Mouse (Mus musculus): Measurements from ENCODE around the gene Ccp110. TPM values are rescaled to one million over a fixed set of nuclear protein-coding genes. Genes with fewer than 3 reads are reported as not detected.
A peak's percentile ranks its signal among the peaks of the same experiment; 100 is the strongest.

Ccp110 gene
- 49.5 and 53.2 TPM in 2 replicates for polyA plus RNA-seq (2012; rRNA removed)

DNA sequence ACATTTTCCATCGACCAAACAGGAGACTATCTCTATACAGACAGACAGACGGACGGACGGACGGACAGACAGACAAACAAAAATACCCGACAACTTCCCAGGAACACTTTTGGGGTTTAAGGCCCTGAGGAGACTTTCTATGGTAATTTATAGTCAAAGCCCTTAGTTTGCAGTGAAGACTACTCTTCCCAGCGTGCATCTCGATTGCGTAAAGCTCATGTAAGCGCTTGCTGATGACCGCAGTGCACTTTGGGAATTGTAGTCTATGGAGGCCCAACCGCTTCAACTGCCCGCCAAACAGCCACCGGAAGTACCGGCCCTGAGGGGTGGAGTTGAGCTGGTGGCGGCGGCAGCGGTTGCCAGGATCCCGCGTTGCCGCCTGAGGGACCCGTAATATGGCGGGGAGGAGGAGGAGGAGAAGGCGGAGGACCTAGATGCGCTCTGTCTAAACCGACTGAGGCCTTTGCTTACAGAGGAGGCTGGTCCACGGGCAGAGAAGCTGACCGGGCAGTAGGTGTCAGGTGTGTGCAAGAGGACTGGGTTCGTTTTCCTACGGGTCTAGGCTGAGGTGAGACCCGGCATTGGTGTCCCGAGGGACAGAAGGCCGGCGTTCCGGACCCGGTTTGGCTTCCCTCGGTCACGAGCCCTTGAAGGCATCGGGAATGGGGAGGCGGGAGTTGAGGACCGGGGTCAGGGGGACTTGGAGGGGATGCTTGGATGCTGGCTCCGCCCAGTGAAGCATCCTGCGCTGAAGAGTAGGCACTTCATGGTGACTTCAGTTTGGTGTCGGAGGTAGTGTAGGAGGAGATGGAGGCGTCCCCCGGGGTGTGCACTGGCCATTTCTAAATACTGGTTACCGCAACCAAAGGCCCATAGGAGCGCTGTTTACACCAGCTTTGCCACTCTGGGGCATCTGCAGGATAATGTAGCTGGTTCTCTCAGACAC lies at the start of gene Ccp110:
TSS of gene Ccp110 (plus strand) at position 325 of the 946 bp plus-strand sequence.
- DNase-seq (ENCODE audit: low read depth), result peak; percentile 99
- TF ChIP-seq POLR2A (IDR thresholded peaks at IDR 0.05; ENCODE audit: borderline replicate concordance, extremely low read depth, insufficient read depth, insufficient read length, poor library complexity, severe bottlenecking) (peak; percentile 27; the same call in 1 of the 2 replicates), CTCF (IDR thresholded peaks at IDR 0.05; ENCODE audit: borderline replicate concordance, extremely low read depth, insufficient read depth, insufficient read length) (no peak)

DNA sequence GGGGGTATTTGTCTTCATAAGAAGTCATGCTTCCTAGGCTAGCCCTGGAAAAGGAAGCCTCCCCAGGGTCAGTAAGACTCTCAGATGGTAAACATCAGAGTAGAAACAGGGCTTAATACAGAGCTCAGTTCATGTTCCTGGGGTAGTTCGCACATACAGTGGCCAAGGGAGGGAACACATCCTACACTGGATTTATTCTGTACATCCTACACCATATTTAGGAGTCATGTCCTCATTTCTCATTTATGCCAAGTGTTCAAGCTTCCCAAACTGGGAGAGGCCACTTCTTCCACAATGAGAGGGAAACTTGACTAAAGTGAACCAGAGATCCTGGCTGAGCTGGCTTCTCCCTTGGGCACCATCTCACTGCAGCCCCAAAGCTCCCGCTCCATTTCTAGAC lies 44.6 kb upstream of the Ccp110 start:
- TF ChIP-seq CTCF (IDR thresholded peaks at IDR 0.05; ENCODE audit: borderline replicate concordance, extremely low read depth, insufficient read depth, insufficient read length), result no peak
- TF ChIP-seq POLR2A (IDR thresholded peaks at IDR 0.05; ENCODE audit: borderline replicate concordance, extremely low read depth, insufficient read depth, insufficient read length, poor library complexity, severe bottlenecking), result no peak
- no peak for DNase-seq (ENCODE audit: low read depth)

DNA sequence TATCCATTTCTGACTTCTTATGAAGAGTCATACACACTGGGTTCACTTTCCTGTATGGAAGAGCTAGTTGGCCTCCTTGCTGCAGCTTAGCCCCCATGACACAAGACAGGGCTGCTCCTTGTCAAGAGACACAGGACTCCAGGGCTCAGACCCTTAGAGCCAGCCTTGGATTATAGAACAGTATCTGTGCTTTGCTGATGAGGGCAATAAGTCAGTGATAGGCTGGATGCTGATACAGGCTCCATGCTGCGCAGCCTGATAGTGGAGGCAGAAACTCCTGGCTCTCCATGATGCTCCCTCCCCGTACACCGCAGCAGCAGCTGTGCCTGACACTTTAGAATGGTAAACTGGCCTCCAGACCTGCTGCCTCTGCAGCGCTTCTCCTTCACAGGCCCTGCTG lies 42.2 kb upstream of the Ccp110 start:
- TF ChIP-seq POLR2A (IDR thresholded peaks at IDR 0.05; ENCODE audit: borderline replicate concordance, extremely low read depth, insufficient read depth, insufficient read length, poor library complexity, severe bottlenecking) (no peak), CTCF (IDR thresholded peaks at IDR 0.05; ENCODE audit: borderline replicate concordance, extremely low read depth, insufficient read depth, insufficient read length) (no peak)
- DNase-seq (ENCODE audit: low read depth), result no peak

DNA sequence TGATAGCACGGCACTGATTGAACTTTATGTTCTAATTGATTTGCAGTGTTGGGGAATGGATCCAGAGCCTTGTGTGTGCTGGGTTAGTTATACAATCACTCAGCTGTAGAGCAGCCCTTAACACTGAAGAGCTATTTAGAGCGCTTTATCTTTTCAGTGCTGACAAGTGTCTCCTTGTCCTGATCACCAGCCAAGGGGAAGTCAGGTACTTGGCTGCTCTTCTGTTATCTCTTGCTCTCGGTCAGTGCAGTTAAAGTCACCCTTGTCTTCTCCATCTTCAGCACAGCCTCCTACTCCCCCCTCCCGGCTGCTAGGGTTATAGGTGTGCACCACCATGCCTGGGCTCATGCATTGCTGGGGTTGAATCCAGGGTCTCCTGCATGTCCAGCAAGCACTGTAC lies 35.5 kb upstream of the Ccp110 start:
- no peak for TF ChIP-seq CTCF (IDR thresholded peaks at IDR 0.05; ENCODE audit: borderline replicate concordance, extremely low read depth, insufficient read depth, insufficient read length)
- TF ChIP-seq POLR2A (IDR thresholded peaks at IDR 0.05; ENCODE audit: borderline replicate concordance, extremely low read depth, insufficient read depth, insufficient read length, poor library complexity, severe bottlenecking), result no peak
- DNase-seq (ENCODE audit: low read depth), result no peak

DNA sequence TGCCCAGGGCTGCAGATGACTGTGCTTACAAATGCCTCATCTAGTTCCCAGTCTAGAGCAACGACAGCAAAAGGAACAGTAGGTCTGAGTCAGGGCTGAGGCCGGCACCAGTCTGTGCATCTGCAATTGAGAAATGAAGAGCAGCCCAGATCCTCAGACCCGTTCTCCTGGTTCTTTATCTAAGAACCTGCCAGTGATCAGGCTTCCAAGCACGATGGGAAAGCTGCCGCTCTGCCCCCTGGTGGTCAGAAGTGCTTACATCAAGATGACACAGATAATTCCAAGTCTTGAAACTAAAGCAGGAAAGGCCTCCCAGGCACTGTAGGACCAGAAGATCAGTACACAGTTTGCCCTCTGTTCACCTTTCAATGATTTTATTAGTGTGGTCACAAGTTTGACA lies 24.2 kb upstream of the Ccp110 start:
- TF ChIP-seq POLR2A (IDR thresholded peaks at IDR 0.05; ENCODE audit: borderline replicate concordance, extremely low read depth, insufficient read depth, insufficient read length, poor library complexity, severe bottlenecking) (no peak), CTCF (IDR thresholded peaks at IDR 0.05; ENCODE audit: borderline replicate concordance, extremely low read depth, insufficient read depth, insufficient read length) (peak; percentile 93)
- peak; percentile 94 for DNase-seq (ENCODE audit: low read depth)

DNA sequence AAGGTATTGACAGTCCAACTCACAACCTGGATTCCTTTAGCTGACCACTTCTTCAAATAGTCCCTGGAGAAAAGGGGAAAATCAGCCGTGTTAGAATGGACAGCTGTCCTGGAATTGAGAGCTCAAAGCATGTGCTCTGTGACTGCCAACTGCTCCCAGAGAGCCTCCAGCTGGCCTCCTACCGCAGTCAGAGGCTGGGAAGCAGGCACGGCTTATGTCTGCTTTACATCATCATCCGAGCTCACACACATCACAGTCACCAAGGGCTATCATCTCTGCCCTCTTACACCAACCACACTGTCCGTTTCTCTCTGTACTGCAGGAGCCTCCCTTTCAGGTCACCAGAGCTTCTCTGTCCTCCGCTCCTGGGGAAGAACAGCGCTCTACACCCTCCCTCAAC lies 23.3 kb upstream of the Ccp110 start:
- no peak for DNase-seq (ENCODE audit: low read depth)

DNA sequence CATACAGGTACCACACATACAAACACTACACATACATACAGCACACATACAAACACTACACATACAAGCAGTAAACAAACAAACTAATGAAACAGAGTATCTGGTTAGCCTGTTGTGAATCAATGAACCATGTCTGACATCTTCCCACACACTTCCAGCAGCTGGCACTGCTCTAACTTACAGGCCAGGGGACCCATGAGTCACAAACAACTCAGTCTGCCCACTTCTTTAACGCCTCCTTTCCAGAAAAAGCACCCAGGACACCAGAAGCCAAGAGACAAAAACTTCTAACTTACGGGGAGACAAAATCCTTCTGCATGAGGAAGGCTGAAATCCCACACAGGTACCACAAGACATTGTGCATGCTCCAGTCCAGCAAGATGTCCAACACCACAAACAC lies 21.1 kb upstream of the Ccp110 start:
- no peak for DNase-seq (ENCODE audit: low read depth)
- TF ChIP-seq CTCF (IDR thresholded peaks at IDR 0.05; ENCODE audit: borderline replicate concordance, extremely low read depth, insufficient read depth, insufficient read length), result no peak
- no peak for TF ChIP-seq POLR2A (IDR thresholded peaks at IDR 0.05; ENCODE audit: borderline replicate concordance, extremely low read depth, insufficient read depth, insufficient read length, poor library complexity, severe bottlenecking)

More for the DNA sequence above, 23.3 kb upstream of the Ccp110 start:
- TF ChIP-seq POLR2A (IDR thresholded peaks at IDR 0.05; ENCODE audit: borderline replicate concordance, extremely low read depth, insufficient read depth, insufficient read length, poor library complexity, severe bottlenecking), result no peak
- TF ChIP-seq CTCF (IDR thresholded peaks at IDR 0.05; ENCODE audit: borderline replicate concordance, extremely low read depth, insufficient read depth, insufficient read length), result no peak

DNA sequence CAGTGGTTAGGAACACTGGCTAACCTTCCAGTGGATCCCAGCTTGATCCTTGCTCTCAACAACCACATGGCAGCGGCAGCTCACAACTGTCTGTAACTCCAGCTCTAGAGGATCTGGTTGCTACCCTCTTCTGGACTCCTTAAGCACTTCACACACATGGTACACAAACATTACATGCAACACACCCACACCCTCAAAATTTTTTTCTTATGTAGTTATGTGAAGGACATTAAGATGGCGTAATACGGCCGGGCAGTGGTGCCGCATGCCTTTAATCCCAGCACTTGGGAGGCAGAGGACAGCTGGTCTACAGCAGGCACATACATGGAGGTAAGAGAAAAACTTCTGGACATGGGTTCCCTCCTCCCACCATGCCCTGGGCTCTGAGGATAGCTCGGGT lies 16.2 kb upstream of the Ccp110 start:
- TF ChIP-seq CTCF (IDR thresholded peaks at IDR 0.05; ENCODE audit: borderline replicate concordance, extremely low read depth, insufficient read depth, insufficient read length) (no peak), POLR2A (IDR thresholded peaks at IDR 0.05; ENCODE audit: borderline replicate concordance, extremely low read depth, insufficient read depth, insufficient read length, poor library complexity, severe bottlenecking) (no peak)
- DNase-seq (ENCODE audit: low read depth), result no peak

DNA sequence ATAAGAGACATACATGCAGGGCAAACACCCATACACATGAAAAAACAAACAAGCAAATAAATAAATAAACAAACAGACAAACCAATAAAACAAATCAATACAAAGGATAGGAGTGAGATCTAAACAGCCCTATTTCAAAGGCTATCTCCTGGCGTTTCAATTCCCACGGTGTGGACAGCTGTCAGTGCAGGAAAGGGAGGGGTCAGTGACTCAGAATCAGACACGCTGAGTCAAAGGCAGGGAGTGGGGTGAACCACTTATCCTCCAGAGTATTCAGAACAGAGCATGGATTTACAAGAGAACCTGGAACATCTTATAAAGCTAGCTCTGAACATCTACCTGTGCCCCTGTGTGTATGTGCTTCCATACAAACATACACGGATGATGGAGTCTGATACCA lies 15.2 kb upstream of the Ccp110 start:
- no peak for TF ChIP-seq CTCF (IDR thresholded peaks at IDR 0.05; ENCODE audit: borderline replicate concordance, extremely low read depth, insufficient read depth, insufficient read length)
- no peak for TF ChIP-seq POLR2A (IDR thresholded peaks at IDR 0.05; ENCODE audit: borderline replicate concordance, extremely low read depth, insufficient read depth, insufficient read length, poor library complexity, severe bottlenecking)
- DNase-seq (ENCODE audit: low read depth), result no peak

DNA sequence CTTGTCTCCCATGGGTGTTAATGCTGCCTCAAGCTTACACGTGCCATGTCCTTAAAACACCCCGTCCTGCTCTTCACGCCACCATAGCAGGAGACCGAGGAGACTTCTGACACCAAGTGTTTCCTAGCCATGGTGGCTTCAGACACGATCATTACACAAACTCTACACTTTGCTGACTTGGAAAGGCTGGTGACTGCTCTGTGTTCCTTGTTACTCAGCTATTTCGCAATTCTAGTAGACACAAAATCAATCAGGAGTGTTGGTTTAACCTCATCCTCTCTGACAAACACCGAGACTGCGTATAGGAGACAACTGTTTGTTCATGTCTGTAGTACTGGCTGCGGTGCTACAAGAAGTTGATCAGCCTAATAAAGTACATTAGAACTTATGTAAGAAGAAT lies 13.5 kb upstream of the Ccp110 start:
- no peak for DNase-seq (ENCODE audit: low read depth)
- TF ChIP-seq CTCF (IDR thresholded peaks at IDR 0.05; ENCODE audit: borderline replicate concordance, extremely low read depth, insufficient read depth, insufficient read length) (no peak), POLR2A (IDR thresholded peaks at IDR 0.05; ENCODE audit: borderline replicate concordance, extremely low read depth, insufficient read depth, insufficient read length, poor library complexity, severe bottlenecking) (no peak)

DNA sequence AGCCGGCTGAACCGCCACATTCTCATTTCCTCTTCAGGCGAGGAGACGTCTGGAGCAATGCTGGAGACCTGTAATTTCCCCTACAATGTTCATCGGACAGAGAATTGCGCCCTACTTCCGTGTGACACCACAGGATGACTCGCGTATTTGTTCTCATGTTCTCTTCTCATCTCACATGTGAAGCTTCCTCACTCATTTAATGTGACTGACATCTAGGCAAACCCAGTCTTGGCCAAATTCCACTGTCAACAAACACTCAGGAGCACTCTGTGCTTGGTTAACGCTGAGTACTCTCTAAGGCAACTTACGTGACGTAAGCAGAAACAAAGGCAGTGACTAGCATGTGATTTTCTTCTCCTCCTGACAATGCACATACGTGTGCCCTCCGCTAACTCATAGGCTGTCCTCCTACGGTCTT lies 9.2 kb upstream of the Ccp110 start:
- TF ChIP-seq CTCF (IDR thresholded peaks at IDR 0.05; ENCODE audit: borderline replicate concordance, extremely low read depth, insufficient read depth, insufficient read length) (no peak), POLR2A (IDR thresholded peaks at IDR 0.05; ENCODE audit: borderline replicate concordance, extremely low read depth, insufficient read depth, insufficient read length, poor library complexity, severe bottlenecking) (no peak)
- DNase-seq (ENCODE audit: low read depth), result peak; percentile 28
